In genomic region chr14:76876015-76876414, GRCm38 (mm10) we compare ENCODE assay signal across 8 mouse cellular contexts.
DNase-seq lines count a peak whose midpoint lies in the region; ATAC-seq lines count a peak whose summit lies in the region.

No protein-coding gene starts in this region.

- DNase-seq in forebrain, embryonic 11.5 days (ENCODE audit: low spot score) = no peak
- DNase-seq in B cell, adult 2 months = peak; percentile 66 to 72
- DNase-seq in c-Kit-negative CD71-positive TER-119-positive erythroid progenitor cells, embryonic 14.5 days (ENCODE audit: low read depth, low spot score) = peak; percentile 12
- DNase-seq in forelimb bud, embryonic 11.5 days (ENCODE audit: low read depth, low spot score) = peak; percentile 43
- DNase-seq in kidney, postnatal 14 days = peak; percentile 81
- DNase-seq in lung, adult 18-20 months = peak; percentile 18 to 65
- peak; percentile 60 for DNase-seq in right cerebral cortex, postnatal 4 days

- no peaks in the 10 kb centered on the region for H3K27me3 ChIP-seq in forebrain, embryonic 11.5 days (ENCODE audit: control insufficient read depth, insufficient read depth, low read length)
- H3K27me3 ChIP-seq in forebrain, embryonic 16.5 days (replicated peaks; ENCODE audit: control insufficient read depth, insufficient read depth, low read length) = no peaks in the 10 kb centered on the region

- H3K4me3 ChIP-seq in forebrain, embryonic 11.5 days (ENCODE audit: low read depth, low read length) = no peak overlapping the region
- H3K4me3 ChIP-seq in forebrain, embryonic 16.5 days (replicated peaks; ENCODE audit: low read length) = no peak overlapping the region

- peaks cover 6% of the 10 kb centered on the region; the same call in 1 of the 2 replicates for H3K4me1 ChIP-seq in forebrain, embryonic 11.5 days (replicated peaks; ENCODE audit: control insufficient read depth, insufficient read depth, low read length)
- H3K4me1 ChIP-seq in forebrain, embryonic 16.5 days (replicated peaks; ENCODE audit: control insufficient read depth, insufficient read depth, low read length) = peaks cover 10% of the 10 kb centered on the region

- WGBS in forebrain, embryonic 11.5 days = 61% methylated on average over 7 of the region's 7 CpGs
- 53% methylated on average over 7 of the region's 7 CpGs for WGBS in forebrain, embryonic 16.5 days

- H3K9me3 ChIP-seq in forebrain, embryonic 11.5 days (ENCODE audit: control insufficient read depth, low read length) = no peaks in the 10 kb centered on the region
- no peaks in the 10 kb centered on the region for H3K9me3 ChIP-seq in forebrain, embryonic 16.5 days (ENCODE audit: control insufficient read depth, low read length)

- ATAC-seq in forebrain, embryonic 11.5 days (replicated peaks; ENCODE audit: low FRiP score) = peak; percentile 44; the same call in 1 of the 2 replicates
- ATAC-seq in forebrain, embryonic 16.5 days = no peak; the same call in 1 of the 2 replicates

- no peak overlapping the region for H3K4me2 ChIP-seq in forebrain, embryonic 11.5 days (ENCODE audit: low read depth, low read length, severe bottlenecking)
- no peak overlapping the region for H3K4me2 ChIP-seq in forebrain, embryonic 16.5 days (ENCODE audit: low read length)

- H3K9ac ChIP-seq in forebrain, embryonic 11.5 days (ENCODE audit: low read length) = no peak overlapping the region
- H3K9ac ChIP-seq in forebrain, embryonic 16.5 days (replicated peaks; ENCODE audit: low read depth, low read length) = no peak overlapping the region

- no peaks in the 10 kb centered on the region for H3K36me3 ChIP-seq in forebrain, embryonic 11.5 days (ENCODE audit: control insufficient read depth, insufficient read depth, low read length)
- no peaks in the 10 kb centered on the region for H3K36me3 ChIP-seq in forebrain, embryonic 16.5 days (ENCODE audit: control insufficient read depth, insufficient read depth)

- H3K27ac ChIP-seq in forebrain, embryonic 11.5 days (ENCODE audit: low read depth, low read length) = no peak overlapping the region
- H3K27ac ChIP-seq in forebrain, embryonic 16.5 days (ENCODE audit: low read length) = no peak overlapping the region
